Mouse (Mus musculus): ENCODE data around the gene Emc9.

DNA sequence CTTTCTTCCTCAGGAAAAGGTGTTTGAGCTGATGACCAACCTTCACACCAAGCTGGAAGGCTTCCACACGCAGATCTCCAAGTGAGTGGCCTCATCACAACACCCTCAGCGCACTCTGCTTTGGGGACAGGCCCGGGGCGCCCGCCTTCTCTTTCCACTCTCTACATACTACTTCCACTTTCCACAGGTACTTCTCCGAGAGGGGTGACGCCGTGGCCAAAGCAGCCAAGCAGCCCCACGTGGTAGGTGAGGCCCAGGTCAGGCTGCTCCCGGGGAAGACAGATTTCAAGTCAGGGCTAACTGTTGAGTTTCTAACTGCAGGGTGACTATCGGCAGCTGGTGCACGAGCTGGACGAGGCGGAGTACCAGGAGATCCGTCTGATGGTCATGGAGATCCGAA lies 4.4 kb downstream of the Emc9 start:
- no peak for TF ChIP-seq CTCF (IDR thresholded peaks at IDR 0.05; ENCODE audit: control insufficient read depth, insufficient read depth, insufficient read length)
- TF ChIP-seq MYOD1 (IDR thresholded peaks at IDR 0.05; ENCODE audit: control insufficient read depth, insufficient read length, low read depth), result no peak
- no peak for TF ChIP-seq MYOG (IDR thresholded peaks at IDR 0.05; ENCODE audit: control insufficient read depth, extremely low read depth, insufficient read length)
- no peak for TF ChIP-seq FOSL1 (IDR thresholded peaks at IDR 0.05; ENCODE audit: insufficient read depth, low read length, poor library complexity, severe bottlenecking)
- no peak for TF ChIP-seq CEBPB (IDR thresholded peaks at IDR 0.05; ENCODE audit: low read depth)
